Mouse (Mus musculus) forebrain, postnatal 0 days (tissue): Measurements from ENCODE around the gene Mrps11. TPM values are rescaled to one million over a fixed set of nuclear protein-coding genes. Genes with fewer than 3 reads are reported as not detected.

Experiments
- ATAC-seq: fragments of 200-750 bp; cut with Nextera tagmentation; 2 replicates; pipeline ENCODE4 v1.8.0; 2017; ENCODE audit warnings: mild to moderate bottlenecking, moderate library complexity
- DNase-seq: peaks from one replicate; pipeline ENCODE4 v3.0.0-alpha.2; 2015
- H3K27ac ChIP-seq: fragments of 300-500 bp; sonication (generic); 2 replicates; pipeline ENCODE4 v1.5.1; 2014; ENCODE audit warnings: low read depth, mild to moderate bottlenecking, antibody characterized with exemption, low read length, moderate library complexity, mixed read lengths
- H3K27me3 ChIP-seq: fragments of 300-500 bp; sonication (generic); 2 replicates; pipeline ENCODE4 v1.6.1; 2014; ENCODE audit warnings: mild to moderate bottlenecking, low read length, mixed read lengths; ENCODE audit not compliant: insufficient read depth
- H3K36me3 ChIP-seq: fragments of 300-500 bp; sonication (generic); 2 replicates; pipeline ENCODE4 v1.6.1; 2014; ENCODE audit warnings: mild to moderate bottlenecking, moderate library complexity; ENCODE audit not compliant: insufficient read depth
- H3K4me1 ChIP-seq: fragments of 300-500 bp; sonication (generic); 2 replicates; pipeline ENCODE4 v1.6.1; 2014; ENCODE audit warnings: antibody characterized with exemption; ENCODE audit not compliant: insufficient read depth
- H3K4me2 ChIP-seq: fragments of 300-500 bp; sonication (generic); 2 replicates; pipeline ENCODE4 v1.6.1; 2014; ENCODE audit warnings: low read depth, mild to moderate bottlenecking, moderate library complexity
- H3K4me3 ChIP-seq: fragments of 300-500 bp; sonication (generic); 2 replicates; pipeline ENCODE4 v1.5.1; 2014; ENCODE audit warnings: low read depth, low read length, mixed read lengths
- H3K9ac ChIP-seq: fragments of 300-500 bp; sonication (generic); 2 replicates; pipeline ENCODE4 v1.6.1; 2014; ENCODE audit warnings: mild to moderate bottlenecking
- H3K9me3 ChIP-seq: fragments of 300-500 bp; sonication (generic); 2 replicates; pipeline ENCODE4 v1.6.1; 2016; ENCODE audit warnings: low read length
- CTCF ChIP-seq: sonication (generic); IDR thresholded peaks from 2 replicates; pipeline ENCODE4 v1.5.1; 2016; ENCODE audit warnings: antibody characterized with exemption, control low read depth, low read depth
- WGBS: fragments of 180-500 bp; shearing (Covaris S2); extraction: QIAGEN DNeasy Blood & Tissue Kit; methylation state at CpG from one replicate; pipeline ENCODE4 v1.1.7; 2014; 5-methylcytosine and 5-hydroxymethylcytosine counted together
- polyA plus RNA-seq: library from polyadenylated mRNA; unstranded; fragments of >200 nt; fragmentation: Nextera tagmentation; extraction: Ambion mirVana; gene quantifications from 2 replicates; pipeline ENCODE4 v1.2.1, GENCODE M21; 2015
- total RNA-seq: library from RNA; depleted of rRNA; stranded (reverse); fragments of >200 nt; gene quantifications from 2 replicates; pipeline ENCODE4 v1.2.3, GENCODE M21; 2014

The Mrps11 gene
- total and polyA plus RNA-seq, 2 experiments from 2014 or later: 44.7 to 70.4 TPM

DNA sequence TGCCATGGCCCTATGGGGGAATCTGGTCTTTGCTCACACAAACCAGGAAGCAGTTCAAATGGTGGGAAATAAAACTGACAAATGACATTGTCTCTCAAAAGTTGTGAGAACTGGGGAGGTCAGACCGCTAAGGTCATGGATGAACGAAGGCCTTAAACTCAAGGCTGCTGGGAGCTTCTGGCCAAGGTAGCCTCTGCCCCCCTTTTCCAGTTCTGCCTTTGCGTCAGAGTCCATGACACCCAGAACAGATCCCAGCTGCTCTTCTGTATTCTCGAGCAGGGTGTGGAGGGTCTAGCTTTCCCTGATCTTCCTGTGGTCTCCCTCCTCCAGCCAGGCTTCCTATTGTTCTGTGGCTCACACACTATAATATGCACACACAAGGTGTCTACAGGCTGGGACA lies 24.3 kb downstream of the Mrps11 start:
- Histone ChIP-seq H3K9ac (no peak overlapping the region), H3K36me3 (no peaks in the 10 kb centered on the region), H3K9me3 (no peaks in the 10 kb centered on the region), H3K27me3 (no peaks in the 10 kb centered on the region), H3K4me1 (no peaks in the 10 kb centered on the region), H3K4me3 (no peak overlapping the region), H3K4me2 (no peak overlapping the region), H3K27ac (no peak overlapping the region)
- TF ChIP-seq CTCF: no peak
- ATAC-seq: no peak
- DNase-seq: no peak
- WGBS: 82% methylated on average over 4 of the region's 4 CpGs

DNA sequence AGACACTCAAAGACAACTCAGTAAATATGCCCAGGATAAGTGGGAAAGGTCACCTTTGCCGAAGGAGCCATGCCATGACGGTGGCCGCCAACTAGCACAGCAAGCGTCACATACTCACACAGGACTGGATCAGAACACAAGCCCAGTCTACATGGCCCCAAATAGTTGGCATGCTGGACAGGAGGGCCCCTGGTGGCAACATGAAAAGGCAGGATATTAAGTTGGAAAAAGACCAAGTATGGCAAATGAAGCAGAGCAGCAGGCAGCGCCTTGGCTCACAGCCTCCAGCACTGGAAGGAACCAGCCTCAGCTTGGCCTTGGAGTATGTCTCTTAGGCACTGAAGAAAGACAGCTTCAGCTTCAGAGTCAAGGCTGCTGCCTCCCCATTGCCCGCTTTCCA lies 30.9 kb downstream of the Mrps11 start:
- TF ChIP-seq CTCF: 0 out of 2 replicates have a peak, but pooled peaks have one; percentile 9
- no peaks in the 10 kb centered on the region for H3K27me3 ChIP-seq
- 78% methylated on average over 6 of the region's 6 CpGs for WGBS
- 0 out of 2 replicates have a peak overlapping the region, but pooled peaks have one; percentile 4 for H3K27ac ChIP-seq
- DNase-seq (peak; percentile 16), ATAC-seq (no peak; the same call in 1 of the 2 replicates)
- no peak overlapping the region for H3K9ac ChIP-seq
- no peaks in the 10 kb centered on the region for H3K4me1 ChIP-seq
- no peaks in the 10 kb centered on the region for H3K9me3 ChIP-seq
- no peak overlapping the region for H3K4me3 ChIP-seq
- H3K4me2 ChIP-seq: no peak overlapping the region
- H3K36me3 ChIP-seq: no peaks in the 10 kb centered on the region

DNA sequence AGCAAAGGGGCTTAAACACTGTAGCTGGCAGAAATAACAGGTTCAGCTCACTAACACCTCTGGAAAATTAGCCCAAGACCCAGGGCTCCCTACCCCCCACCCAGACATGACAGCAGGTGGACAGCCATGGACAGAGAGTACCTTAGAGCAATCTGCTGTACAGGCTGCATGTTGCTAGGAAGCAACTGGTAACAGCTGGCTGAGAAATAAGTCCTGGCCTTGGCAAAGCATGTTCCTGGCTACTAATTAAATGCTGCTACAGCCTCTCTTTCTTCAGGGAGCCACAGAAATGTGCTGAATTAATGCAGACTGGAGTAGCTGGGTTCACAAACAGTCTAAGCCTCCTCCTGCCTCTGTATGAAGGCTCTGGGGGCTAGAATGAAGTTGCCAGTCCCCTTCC lies 31.8 kb downstream of the Mrps11 start:
- no peaks in the 10 kb centered on the region for H3K4me1 ChIP-seq
- H3K27ac ChIP-seq: no peak overlapping the region
- no peaks in the 10 kb centered on the region for H3K27me3 ChIP-seq
- no peaks in the 10 kb centered on the region for H3K9me3 ChIP-seq
- no peak overlapping the region for H3K4me2 ChIP-seq
- DNase-seq (no peak), ATAC-seq (peak; percentile 56)
- H3K36me3 ChIP-seq: no peaks in the 10 kb centered on the region
- TF ChIP-seq CTCF: no peak
- H3K9ac ChIP-seq: no peak overlapping the region
- H3K4me3 ChIP-seq: no peak overlapping the region

DNA sequence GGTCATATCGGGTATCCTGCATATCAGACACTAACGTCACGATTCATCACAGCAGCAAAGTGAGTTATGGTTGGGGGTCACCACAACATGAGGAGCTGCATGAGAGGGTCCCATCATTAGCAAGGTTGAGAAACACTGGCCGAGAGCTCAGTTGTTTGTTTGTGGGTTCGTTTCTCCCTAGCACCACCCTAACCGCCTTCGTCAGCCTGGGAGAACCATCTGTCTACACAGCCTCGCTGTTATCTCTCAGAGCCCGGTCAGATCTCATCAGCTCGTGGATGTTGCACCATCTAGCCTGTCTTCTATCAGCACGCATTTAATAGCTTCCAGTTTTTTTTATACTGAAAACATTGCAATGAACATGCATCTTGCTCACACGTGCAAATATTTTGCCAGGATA lies 35.4 kb downstream of the Mrps11 start:
- 80% methylated on average over 12 of the region's 12 CpGs for WGBS
- H3K27ac ChIP-seq: no peak overlapping the region
- no peak overlapping the region for H3K4me2 ChIP-seq
- no peaks in the 10 kb centered on the region for H3K27me3 ChIP-seq
- ATAC-seq (no peak), DNase-seq (no peak)
- H3K4me1 ChIP-seq: no peaks in the 10 kb centered on the region
- no peak overlapping the region for H3K9ac ChIP-seq
- H3K4me3 ChIP-seq: no peak overlapping the region
- H3K9me3 ChIP-seq: no peaks in the 10 kb centered on the region
- peaks cover 11% of the 10 kb centered on the region; the same call in 1 of the 2 replicates for H3K36me3 ChIP-seq
- no peak for TF ChIP-seq CTCF

DNA sequence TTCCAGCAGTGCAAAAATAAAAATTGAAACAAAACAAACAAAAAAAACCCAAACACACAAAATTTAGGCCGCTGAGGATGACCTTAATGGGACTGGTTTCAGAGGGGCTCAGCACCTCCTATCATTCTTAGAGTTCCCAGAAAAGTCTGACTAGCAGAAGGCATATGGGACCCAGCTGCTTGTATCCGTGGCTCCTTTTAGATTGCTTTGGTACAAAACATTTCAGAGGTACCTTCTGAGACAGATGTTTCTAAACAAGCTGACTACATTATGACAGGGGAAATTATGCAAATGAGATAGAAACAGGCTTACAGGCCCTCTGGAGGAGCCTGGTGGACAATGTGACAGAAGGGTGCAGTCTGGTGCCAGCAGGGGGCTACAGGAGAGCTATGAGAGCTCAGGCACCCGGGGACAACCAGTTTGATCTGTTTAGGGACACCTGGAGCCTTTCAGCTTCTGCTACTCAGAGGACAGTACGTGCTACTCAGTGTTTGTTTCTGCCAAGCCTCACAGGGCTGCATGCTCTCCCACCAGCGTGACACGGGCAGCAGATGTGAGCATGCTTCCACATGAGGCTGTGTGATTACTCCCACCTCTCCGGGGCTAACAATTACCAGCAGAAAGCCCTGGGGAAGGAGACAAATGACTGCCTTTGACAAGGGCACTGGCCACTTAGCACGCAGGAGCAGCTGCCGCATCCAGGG lies 43.9 kb downstream of the Mrps11 start:
- peak; percentile 31; the same call in 1 of the 2 replicates for TF ChIP-seq CTCF
- Histone ChIP-seq H3K27ac (no peak overlapping the region), H3K4me2 (no peak overlapping the region), H3K9me3 (no peaks in the 10 kb centered on the region), H3K9ac (no peak overlapping the region), H3K4me1 (no peaks in the 10 kb centered on the region), H3K36me3 (peaks cover 21% of the 10 kb centered on the region), H3K4me3 (no peak overlapping the region), H3K27me3 (no peaks in the 10 kb centered on the region)
- 57% methylated on average over 9 of the region's 9 CpGs for WGBS
- peak; percentile 53 for ATAC-seq
- no peak for DNase-seq

DNA sequence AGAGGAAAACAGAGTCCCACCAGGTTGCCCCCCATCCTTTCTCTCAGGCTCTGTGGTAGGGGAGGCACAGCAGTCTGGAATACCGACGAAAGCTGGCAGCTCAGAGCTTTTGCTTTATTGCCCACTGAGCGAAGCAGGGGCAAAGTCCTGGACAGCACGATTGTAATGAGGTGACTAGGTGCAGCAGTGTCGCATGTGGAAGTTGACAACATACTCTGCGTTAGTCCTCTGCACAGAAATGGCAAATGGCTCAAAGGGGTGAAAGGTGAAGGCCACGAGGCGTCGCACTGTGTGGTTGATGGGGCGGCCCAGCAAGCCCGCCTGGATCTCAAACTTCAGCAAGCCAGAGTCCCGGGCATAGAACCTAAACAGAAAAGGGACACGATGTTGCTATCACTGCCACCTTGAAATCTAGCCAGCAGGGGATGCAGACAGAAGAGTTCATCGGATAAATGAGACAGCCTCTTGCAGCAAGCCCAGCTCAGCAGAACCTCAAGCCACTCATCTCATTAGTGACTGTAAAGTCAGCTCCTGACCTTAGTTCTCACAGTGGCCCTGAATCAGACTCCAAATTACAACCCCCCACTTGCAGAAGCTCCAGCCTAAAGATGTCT lies 44.9 kb downstream of the Mrps11 start:
- Histone ChIP-seq H3K4me1 (no peaks in the 10 kb centered on the region), H3K4me2 (no peak overlapping the region), H3K9ac (no peak overlapping the region), H3K4me3 (no peak overlapping the region), H3K27me3 (no peaks in the 10 kb centered on the region), H3K9me3 (no peaks in the 10 kb centered on the region), H3K27ac (no peak overlapping the region), H3K36me3 (peaks cover 20% of the 10 kb centered on the region)
- ATAC-seq: no peak
- WGBS: 89% methylated on average over 14 of the region's 14 CpGs
- no peak for TF ChIP-seq CTCF
- DNase-seq: no peak

DNA sequence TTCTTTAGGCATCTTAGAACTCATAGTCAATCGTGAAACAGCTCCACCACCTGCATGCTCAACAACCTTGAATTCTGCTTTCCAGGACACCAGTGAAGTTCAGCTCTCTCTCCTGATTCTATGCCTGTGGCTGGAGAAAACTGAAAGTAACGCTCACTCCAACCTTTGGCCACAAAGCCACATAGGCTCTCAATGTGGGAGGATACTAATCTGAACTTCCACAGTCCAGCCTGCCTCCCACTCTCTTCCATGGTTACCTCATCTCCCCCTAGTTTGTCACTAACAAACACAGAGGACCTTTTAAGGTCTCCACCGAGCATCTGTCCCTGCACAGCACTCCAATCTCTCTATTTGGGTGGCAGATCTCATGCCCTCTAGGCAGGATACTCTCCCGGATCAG lies 52.7 kb downstream of the Mrps11 start:
- H3K4me3 ChIP-seq: no peak overlapping the region
- no peak overlapping the region for H3K27ac ChIP-seq
- H3K27me3 ChIP-seq: no peaks in the 10 kb centered on the region
- no peaks in the 10 kb centered on the region for H3K9me3 ChIP-seq
- TF ChIP-seq CTCF: no peak
- peaks cover 26% of the 10 kb centered on the region for H3K36me3 ChIP-seq
- ATAC-seq (no peak), DNase-seq (no peak)
- 89% methylated on average over 4 of the region's 4 CpGs for WGBS
- no peaks in the 10 kb centered on the region for H3K4me1 ChIP-seq
- H3K4me2 ChIP-seq: no peak overlapping the region
- no peak overlapping the region for H3K9ac ChIP-seq
